Mouse (Mus musculus): ENCODE measurements at regions not wholly inside any gene's neighbourhood (a gene's known extent, or its start where the extent isn't known, plus 50 kb on each side); places are given as distances from the start of the nearest gene placed in this dataset.

- DNase-seq (ENCODE audit: low spot score) (no peak), ATAC-seq (replicated peaks; ENCODE audit: low FRiP score, low TSS enrichment, low read depth) (no peak)
- no peak overlapping the region for H3K27ac ChIP-seq (ENCODE audit: low read depth)
- H3K4me2 ChIP-seq (ENCODE audit: low read length): no peak overlapping the region
- H3K27me3 ChIP-seq (replicated peaks; ENCODE audit: control insufficient read depth, insufficient read depth, low read length): no peaks in the 10 kb centered on the region
- H3K9ac ChIP-seq (ENCODE audit: low read length): no peak overlapping the region
- no peaks in the 10 kb centered on the region for H3K9me3 ChIP-seq (ENCODE audit: control insufficient read depth, low read length)
- H3K36me3 ChIP-seq (ENCODE audit: control insufficient read depth, insufficient read depth, low read length): no peaks in the 10 kb centered on the region
- 66% methylated on average over 5 of the region's 5 CpGs for WGBS
- no peak overlapping the region for H3K4me3 ChIP-seq (ENCODE audit: low read depth, low read length)
- no peaks in the 10 kb centered on the region for H3K4me1 ChIP-seq (replicated peaks; ENCODE audit: control insufficient read depth, insufficient read depth, low read length)
Measured at GRCm38 (mm10) chr14:24731872-24732525, 245.1 kb downstream of the Rps24 start.

GRCm38 (mm10) chr14:24733326-24733725 lies 246.4 kb downstream of the Rps24 start:
- no peaks in the 10 kb centered on the region for H3K36me3 ChIP-seq (ENCODE audit: control insufficient read depth, insufficient read depth, low read length)
- H3K4me2 ChIP-seq (ENCODE audit: low read length): no peak overlapping the region
- ATAC-seq (replicated peaks; ENCODE audit: low FRiP score, low TSS enrichment, low read depth) (no peak), DNase-seq (ENCODE audit: low spot score) (no peak)
- no peak overlapping the region for H3K27ac ChIP-seq (ENCODE audit: low read depth)
- 86% methylated on average over 7 of the region's 7 CpGs for WGBS
- no peaks in the 10 kb centered on the region for H3K27me3 ChIP-seq (replicated peaks; ENCODE audit: control insufficient read depth, insufficient read depth, low read length)
- H3K4me1 ChIP-seq (replicated peaks; ENCODE audit: control insufficient read depth, insufficient read depth, low read length): no peaks in the 10 kb centered on the region
- no peak overlapping the region for H3K9ac ChIP-seq (ENCODE audit: low read length)
- H3K9me3 ChIP-seq (ENCODE audit: control insufficient read depth, low read length): no peaks in the 10 kb centered on the region
- no peak overlapping the region for H3K4me3 ChIP-seq (ENCODE audit: low read depth, low read length)

GRCm38 (mm10) chr14:24738869-24739268 lies 251.9 kb downstream of the Rps24 start:
- H3K27me3 ChIP-seq (replicated peaks; ENCODE audit: control insufficient read depth, insufficient read depth, low read length): no peaks in the 10 kb centered on the region
- no peaks in the 10 kb centered on the region for H3K36me3 ChIP-seq (ENCODE audit: control insufficient read depth, insufficient read depth, low read length)
- H3K27ac ChIP-seq (ENCODE audit: low read depth): no peak overlapping the region
- no peak overlapping the region for H3K4me3 ChIP-seq (ENCODE audit: low read depth, low read length)
- ATAC-seq (replicated peaks; ENCODE audit: low FRiP score, low TSS enrichment, low read depth): no peak
- H3K4me2 ChIP-seq (ENCODE audit: low read length): no peak overlapping the region
- no peaks in the 10 kb centered on the region for H3K9me3 ChIP-seq (ENCODE audit: control insufficient read depth, low read length)
- H3K9ac ChIP-seq (ENCODE audit: low read length): no peak overlapping the region
- DNase-seq (ENCODE audit: low spot score): no peak
- H3K4me1 ChIP-seq (replicated peaks; ENCODE audit: control insufficient read depth, insufficient read depth, low read length): no peaks in the 10 kb centered on the region

GRCm38 (mm10) chr14:24744451-24744850 lies 257.5 kb downstream of the Rps24 start:
- H3K27me3 ChIP-seq (replicated peaks; ENCODE audit: control insufficient read depth, insufficient read depth, low read length): no peaks in the 10 kb centered on the region
- no peak for ATAC-seq (replicated peaks; ENCODE audit: low FRiP score, low TSS enrichment, low read depth)
- no peak overlapping the region for H3K27ac ChIP-seq (ENCODE audit: low read depth)
- H3K36me3 ChIP-seq (ENCODE audit: control insufficient read depth, insufficient read depth, low read length): no peaks in the 10 kb centered on the region
- no peak overlapping the region for H3K4me3 ChIP-seq (ENCODE audit: low read depth, low read length)
- no peak overlapping the region for H3K4me2 ChIP-seq (ENCODE audit: low read length)
- peaks cover 16% of the 10 kb centered on the region for H3K4me1 ChIP-seq (replicated peaks; ENCODE audit: control insufficient read depth, insufficient read depth, low read length)
- H3K9ac ChIP-seq (ENCODE audit: low read length): no peak overlapping the region
- WGBS: 83% methylated on average over 2 of the region's 2 CpGs
- no peak for DNase-seq (ENCODE audit: low spot score)
- no peaks in the 10 kb centered on the region for H3K9me3 ChIP-seq (ENCODE audit: control insufficient read depth, low read length)

- no peak overlapping the region for H3K9ac ChIP-seq (ENCODE audit: low read length)
- no peaks in the 10 kb centered on the region for H3K27me3 ChIP-seq (replicated peaks; ENCODE audit: control insufficient read depth, insufficient read depth, low read length)
- H3K27ac ChIP-seq (ENCODE audit: low read depth): no peak overlapping the region
- no peaks in the 10 kb centered on the region for H3K36me3 ChIP-seq (ENCODE audit: control insufficient read depth, insufficient read depth, low read length)
- ATAC-seq (replicated peaks; ENCODE audit: low FRiP score, low TSS enrichment, low read depth) (no peak), DNase-seq (ENCODE audit: low spot score) (no peak)
- H3K4me3 ChIP-seq (ENCODE audit: low read depth, low read length): no peak overlapping the region
- whole genome bisulfite sequencing: 10% methylated on average over 3 of the region's 3 CpGs
- H3K4me1 ChIP-seq (replicated peaks; ENCODE audit: control insufficient read depth, insufficient read depth, low read length): peaks cover 16% of the 10 kb centered on the region
- H3K9me3 ChIP-seq (ENCODE audit: control insufficient read depth, low read length): no peaks in the 10 kb centered on the region
- no peak overlapping the region for H3K4me2 ChIP-seq (ENCODE audit: low read length)
Measured at GRCm38 (mm10) chr14:24745730-24746129, 258.8 kb downstream of the Rps24 start.

- Histone ChIP-seq H3K36me3 (ENCODE audit: control insufficient read depth, insufficient read depth, low read length) (no peaks in the 10 kb centered on the region), H3K4me3 (ENCODE audit: low read depth, low read length) (no peak overlapping the region), H3K9ac (ENCODE audit: low read length) (no peak overlapping the region), H3K4me1 (replicated peaks; ENCODE audit: control insufficient read depth, insufficient read depth, low read length) (peaks cover 16% of the 10 kb centered on the region), H3K27me3 (replicated peaks; ENCODE audit: control insufficient read depth, insufficient read depth, low read length) (no peaks in the 10 kb centered on the region), H3K27ac (ENCODE audit: low read depth) (peak overlapping the region; percentile 87), H3K9me3 (ENCODE audit: control insufficient read depth, low read length) (no peaks in the 10 kb centered on the region), H3K4me2 (ENCODE audit: low read length) (peak overlapping the region; percentile 14; the same call in 1 of the 2 replicates)
- ATAC-seq (replicated peaks; ENCODE audit: low FRiP score, low TSS enrichment, low read depth) (peak; percentile 66; the same call in 1 of the 2 replicates), DNase-seq (ENCODE audit: low spot score) (no peak)
- WGBS: 36% methylated on average over 4 of the region's 4 CpGs
Measured at GRCm38 (mm10) chr14:24747471-24747795, 260.5 kb downstream of the Rps24 start.

- Histone ChIP-seq H3K9me3 (ENCODE audit: control insufficient read depth, low read length) (no peaks in the 10 kb centered on the region), H3K27ac (ENCODE audit: low read depth) (peak overlapping the region; percentile 87), H3K4me1 (replicated peaks; ENCODE audit: control insufficient read depth, insufficient read depth, low read length) (peaks cover 16% of the 10 kb centered on the region), H3K4me3 (ENCODE audit: low read depth, low read length) (no peak overlapping the region), H3K4me2 (ENCODE audit: low read length) (peak overlapping the region; percentile 14; the same call in 1 of the 2 replicates), H3K27me3 (replicated peaks; ENCODE audit: control insufficient read depth, insufficient read depth, low read length) (no peaks in the 10 kb centered on the region), H3K36me3 (ENCODE audit: control insufficient read depth, insufficient read depth, low read length) (no peaks in the 10 kb centered on the region), H3K9ac (ENCODE audit: low read length) (no peak overlapping the region; the same call in 1 of the 2 replicates)
- WGBS: 24% methylated on average over 7 of the region's 7 CpGs
- DNase-seq (ENCODE audit: low spot score) (peak; percentile 53), ATAC-seq (replicated peaks; ENCODE audit: low FRiP score, low TSS enrichment, low read depth) (peak; percentile 85)
Measured at GRCm38 (mm10) chr14:24747796-24748496, 261.0 kb downstream of the Rps24 start.

GRCm38 (mm10) chr14:24748497-24748862 lies 261.6 kb downstream of the Rps24 start:
- Histone ChIP-seq H3K9ac (ENCODE audit: low read length) (no peak overlapping the region), H3K4me3 (ENCODE audit: low read depth, low read length) (no peak overlapping the region), H3K4me2 (ENCODE audit: low read length) (no peak overlapping the region), H3K4me1 (replicated peaks; ENCODE audit: control insufficient read depth, insufficient read depth, low read length) (peaks cover 16% of the 10 kb centered on the region), H3K9me3 (ENCODE audit: control insufficient read depth, low read length) (no peaks in the 10 kb centered on the region), H3K27me3 (replicated peaks; ENCODE audit: control insufficient read depth, insufficient read depth, low read length) (no peaks in the 10 kb centered on the region), H3K27ac (ENCODE audit: low read depth) (peak overlapping the region; percentile 87), H3K36me3 (ENCODE audit: control insufficient read depth, insufficient read depth, low read length) (no peaks in the 10 kb centered on the region)
- DNase-seq (ENCODE audit: low spot score) (no peak), ATAC-seq (replicated peaks; ENCODE audit: low FRiP score, low TSS enrichment, low read depth) (no peak)
- WGBS: 54% methylated on average over 2 of the region's 2 CpGs

- Histone ChIP-seq H3K27ac (ENCODE audit: low read depth) (no peak overlapping the region), H3K27me3 (replicated peaks; ENCODE audit: control insufficient read depth, insufficient read depth, low read length) (no peaks in the 10 kb centered on the region), H3K9ac (ENCODE audit: low read length) (no peak overlapping the region), H3K9me3 (ENCODE audit: control insufficient read depth, low read length) (no peaks in the 10 kb centered on the region), H3K4me2 (ENCODE audit: low read length) (no peak overlapping the region), H3K36me3 (ENCODE audit: control insufficient read depth, insufficient read depth, low read length) (no peaks in the 10 kb centered on the region), H3K4me3 (ENCODE audit: low read depth, low read length) (no peak overlapping the region), H3K4me1 (replicated peaks; ENCODE audit: control insufficient read depth, insufficient read depth, low read length) (peaks cover 16% of the 10 kb centered on the region)
- ATAC-seq (replicated peaks; ENCODE audit: low FRiP score, low TSS enrichment, low read depth) (no peak), DNase-seq (ENCODE audit: low spot score) (no peak)
- 82% methylated on average over 9 of the region's 9 CpGs for WGBS
Measured at GRCm38 (mm10) chr14:24749313-24749712, 262.4 kb downstream of the Rps24 start.

Measured in intestine, embryonic 14.5 days (tissue).